Mouse (Mus musculus): Measurements from ENCODE around the gene Lrrn2. TPM values are rescaled to one million over a fixed set of nuclear protein-coding genes. Genes with fewer than 3 reads are reported as not detected.
"Not testable (repeated sequence)": the region's sequence is repeated elsewhere in the genome, so short reads cannot be mapped to it uniquely, and the experiment has no call there.

The Lrrn2 gene
- total RNA-seq, 2 experiments from 2014 or later: 88.8 to 95.5 TPM

GRCm38 (mm10) chr1:132928032-132928906, 48.2 kb downstream of the Lrrn2 start:
- DNase-seq (ENCODE audit: low spot score in 2 of 2): no peak

DNA sequence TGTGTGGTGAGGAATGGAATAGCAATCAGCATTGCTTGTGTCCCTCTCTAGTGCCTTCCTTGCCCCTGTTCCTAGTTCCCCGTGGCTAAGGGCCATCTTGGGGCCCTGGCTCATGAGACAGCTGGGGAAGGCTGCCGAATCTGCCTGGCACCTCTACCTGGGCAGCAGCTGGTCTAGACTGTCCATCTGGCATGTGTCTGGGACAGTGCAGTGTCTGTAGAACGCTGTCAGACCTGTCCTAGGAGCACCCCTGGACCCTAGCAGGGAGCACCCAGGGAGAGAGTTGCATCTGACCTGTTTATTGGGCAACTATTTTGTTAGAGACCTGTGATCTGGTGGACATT, 48.8 kb downstream of the Lrrn2 start:
- DNase-seq (ENCODE audit: low spot score in 2 of 2): no peak

DNA sequence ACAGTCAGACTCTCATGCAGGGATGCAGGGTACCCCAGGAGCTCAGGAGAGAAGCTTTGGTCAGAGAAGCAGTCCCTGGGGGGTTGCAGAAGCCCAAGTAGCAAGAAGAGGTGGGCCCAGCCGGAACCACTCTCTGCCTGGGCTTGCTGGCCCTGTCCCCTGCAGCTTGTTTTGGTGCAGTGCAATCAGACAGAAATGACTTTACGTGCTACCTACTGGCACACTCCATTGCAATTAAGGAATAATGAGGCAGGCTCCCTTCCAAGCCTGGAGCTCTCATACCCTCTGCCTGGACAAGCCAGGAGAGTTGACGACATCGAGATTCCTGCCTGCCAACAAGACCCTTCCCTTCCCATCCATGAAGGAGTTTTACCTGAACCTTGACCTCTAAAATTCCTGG, 50.2 kb downstream of the Lrrn2 start:
- DNase-seq (ENCODE audit: low spot score in 2 of 2): no peak

DNA sequence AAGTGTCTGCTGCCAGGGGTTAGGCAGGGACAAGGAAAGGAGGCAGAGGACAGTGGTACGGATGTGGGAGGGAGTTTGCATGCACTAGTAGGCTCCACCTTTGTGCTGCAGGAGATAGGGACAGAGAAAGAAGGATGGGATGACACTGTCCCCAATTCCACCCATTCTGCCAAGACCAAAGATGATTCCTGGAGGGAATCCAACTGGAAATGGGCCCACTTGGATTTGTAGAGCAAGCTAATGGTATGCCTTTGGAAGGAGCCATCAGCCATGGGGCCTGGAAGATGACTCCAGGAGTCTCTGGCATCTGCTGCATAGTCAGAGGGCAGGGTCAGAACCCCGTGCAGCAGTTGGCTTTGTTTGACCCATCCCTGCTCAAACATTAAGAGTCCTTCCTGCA, 52.3 kb downstream of the Lrrn2 start:
- no peak for DNase-seq (ENCODE audit: low spot score in 2 of 2)

- DNase-seq (ENCODE audit: low spot score in 2 of 2): peak; percentile 66 to 76
Measured at GRCm38 (mm10) chr1:132934856-132935255, 54.8 kb downstream of the Lrrn2 start.

- no peak for DNase-seq (ENCODE audit: low spot score in 2 of 2)
Measured at GRCm38 (mm10) chr1:132937296-132938030, 57.4 kb downstream of the Lrrn2 start.

DNA sequence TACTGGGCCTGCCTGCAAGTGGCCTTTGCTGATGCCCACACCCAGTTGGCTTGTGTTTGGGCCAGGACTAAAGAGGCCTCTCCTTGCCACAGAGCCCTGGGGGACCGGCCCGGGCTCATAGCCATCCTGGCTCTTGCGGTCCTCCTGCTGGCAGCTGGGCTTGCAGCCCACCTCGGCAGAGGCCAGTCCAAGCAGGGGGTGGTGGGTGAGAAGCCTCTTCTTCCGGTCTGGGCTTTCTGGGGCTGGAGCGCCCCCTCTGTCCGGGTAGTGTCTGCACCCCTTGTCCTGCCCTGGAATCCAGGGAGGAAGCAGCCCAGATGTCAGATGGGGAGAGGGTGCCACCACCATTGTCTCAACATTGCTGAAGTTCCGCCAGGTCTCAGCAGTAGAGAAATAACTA, 58.9 kb downstream of the Lrrn2 start:
- DNase-seq (ENCODE audit: low spot score in 2 of 2): peak in 1 of 2 experiments; percentile 18

DNA sequence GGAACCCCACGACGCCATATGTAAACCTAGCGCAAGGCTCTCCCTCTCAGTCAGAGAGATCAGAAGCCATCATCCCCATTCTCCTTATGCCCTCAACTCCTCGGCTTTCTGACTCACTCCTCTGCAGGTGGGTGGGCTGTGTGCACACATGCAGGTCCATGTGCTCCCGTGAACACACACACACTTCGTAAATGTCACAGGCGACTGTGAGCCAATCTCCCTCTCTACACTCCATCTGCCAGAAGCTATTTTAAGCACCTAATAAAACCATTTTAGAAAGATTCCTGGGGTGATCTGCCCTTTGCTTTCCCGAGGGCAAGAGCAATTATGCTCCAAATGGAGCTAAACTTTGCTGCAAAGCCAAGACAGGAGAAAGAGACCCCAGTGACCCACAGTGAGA, 65.8 kb downstream of the Lrrn2 start:
- DNase-seq (ENCODE audit: low spot score in 2 of 2): no peak

DNA sequence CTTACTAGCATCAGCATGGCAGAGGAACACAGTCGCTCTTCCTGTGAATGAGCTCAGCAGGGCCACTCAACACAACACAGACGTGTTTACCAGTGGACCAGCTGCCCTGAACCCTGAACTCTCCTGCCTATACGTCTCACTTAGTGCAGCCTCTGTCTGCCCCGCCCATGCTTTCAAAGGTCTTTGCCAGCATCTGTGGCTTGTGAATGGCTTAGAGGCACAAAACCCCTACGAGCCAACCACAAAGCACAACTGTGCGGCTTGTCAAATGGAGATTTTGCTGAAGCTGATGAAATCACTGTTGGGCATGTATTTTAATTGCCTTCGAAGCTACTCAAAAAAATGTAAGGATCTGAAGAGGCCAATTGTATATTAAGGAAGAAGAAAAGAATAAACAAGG, 67.7 kb downstream of the Lrrn2 start:
- no peak for DNase-seq (ENCODE audit: low spot score in 2 of 2)

DNA sequence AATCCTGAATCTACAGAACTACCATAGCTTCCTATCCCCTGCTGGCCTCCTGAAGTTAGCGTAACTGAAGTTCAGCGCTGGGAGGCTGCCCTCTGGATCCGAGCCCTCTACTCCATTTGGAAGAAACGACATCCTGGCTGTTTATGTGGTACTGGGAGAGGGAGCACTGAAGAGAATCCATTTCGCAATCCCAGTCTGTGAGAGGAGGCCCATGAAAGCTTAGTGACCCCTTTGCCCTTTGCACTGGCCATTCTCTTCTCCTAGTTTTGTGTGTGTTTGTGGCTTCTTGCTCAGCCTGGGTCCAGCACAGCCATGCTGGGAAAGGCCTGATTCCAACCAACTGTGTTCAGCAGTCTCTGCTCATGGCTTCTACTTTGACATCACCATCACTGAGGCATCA, 76.7 kb downstream of the Lrrn2 start:
- DNase-seq (ENCODE audit: low spot score in 2 of 2): no peak

- DNase-seq (ENCODE audit: low spot score in 2 of 2): no peak
Measured at GRCm38 (mm10) chr1:132961751-132962150, 81.7 kb downstream of the Lrrn2 start.

GRCm38 (mm10) chr1:132964106-132964505, 84.0 kb downstream of the Lrrn2 start:
- DNase-seq (ENCODE audit: low spot score in 2 of 2): no peak

GRCm38 (mm10) chr1:132964691-132965090, 84.6 kb downstream of the Lrrn2 start:
- DNase-seq (ENCODE audit: low spot score in 2 of 2): no peak

DNA sequence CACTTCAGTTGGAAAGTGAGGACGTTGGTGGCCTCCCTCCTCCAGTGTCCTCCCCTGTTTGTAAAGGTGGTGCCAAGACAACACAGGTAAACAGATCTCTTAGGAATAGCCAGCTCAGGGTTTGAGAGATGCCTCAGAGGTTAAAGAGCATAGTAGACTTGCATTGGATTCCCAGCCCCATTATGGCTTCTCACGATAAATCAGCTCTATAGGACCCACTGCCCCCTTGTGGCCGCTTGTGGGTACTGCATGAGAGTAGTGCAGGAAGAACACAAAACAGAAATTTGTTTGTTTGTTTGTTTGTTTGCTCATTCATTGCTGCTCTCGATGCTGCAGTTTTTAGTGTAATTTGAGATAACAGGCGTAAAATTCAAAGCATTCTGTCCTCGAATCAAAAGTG, 88.6 kb downstream of the Lrrn2 start:
- peak; percentile 34 to 72 for DNase-seq (ENCODE audit: low spot score in 2 of 2)

DNA sequence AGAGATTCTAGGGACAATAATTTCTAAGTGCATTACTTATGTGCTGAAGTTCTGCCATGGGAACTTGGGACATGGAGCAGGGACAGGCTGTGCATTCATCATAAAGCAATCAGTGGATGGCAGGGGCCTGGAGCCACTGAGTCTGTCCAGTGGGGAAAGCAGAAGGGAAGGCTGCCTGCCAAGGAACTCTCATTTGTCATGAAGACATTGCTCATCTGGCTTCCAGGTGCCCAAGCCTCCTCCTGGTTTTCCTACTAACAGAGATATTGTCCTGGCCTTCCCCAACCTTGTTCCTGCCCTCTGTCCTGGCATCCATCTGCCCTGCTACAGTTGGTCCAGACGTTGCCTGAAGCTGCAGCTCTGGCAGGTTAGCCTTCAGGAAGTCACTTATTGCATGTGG, 97.3 kb downstream of the Lrrn2 start:
- DNase-seq (ENCODE audit: low spot score in 2 of 2): no peak

- DNase-seq (ENCODE audit: low spot score in 2 of 2): no peak
Measured at GRCm38 (mm10) chr1:132981232-132981631, 101.2 kb downstream of the Lrrn2 start.

DNA sequence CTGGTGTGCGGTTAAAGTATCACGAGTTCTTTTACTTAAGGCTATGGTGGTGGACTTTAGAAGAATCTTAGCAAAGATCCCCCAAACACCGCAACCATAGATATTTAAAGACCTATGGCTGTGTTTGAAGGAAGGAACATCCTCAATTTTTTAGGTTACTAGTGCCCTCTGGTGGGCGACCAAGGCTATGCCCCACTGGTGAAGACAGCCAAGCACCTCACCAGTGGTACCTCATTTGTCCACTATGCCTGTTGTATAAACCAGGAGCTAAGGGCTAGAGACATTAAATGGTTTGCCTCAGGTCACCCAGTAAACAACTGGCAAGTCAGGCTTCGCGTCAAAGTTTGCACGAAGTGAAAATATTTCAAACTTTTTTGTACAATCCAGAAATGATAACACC, 102.7 kb downstream of the Lrrn2 start:
- peak; percentile 63 to 74 for DNase-seq (ENCODE audit: low spot score in 2 of 2)

- DNase-seq (ENCODE audit: low spot score in 2 of 2): not testable (repeated sequence)
Measured at GRCm38 (mm10) chr1:132988556-132989459, 108.7 kb downstream of the Lrrn2 start.

Measured in left cerebral cortex, adult 18-20 months (tissue).